Mouse (Mus musculus) MEL (cell line): ENCODE results near the gene Igfl3. TPM values are rescaled to one million over a fixed set of nuclear protein-coding genes. Genes with fewer than 3 reads are reported as not detected.

Source experiments
- DNase-seq: peaks from one replicate; pipeline ENCODE4 v3.0.0; 2011; ENCODE audit warnings: low read depth, low spot score
- H3K27ac ChIP-seq: 2 replicates; pipeline ENCODE4 v1.5.1; 2012; ENCODE audit warnings: low read depth, mild to moderate bottlenecking, control low read depth, low read length, moderate library complexity; ENCODE audit not compliant: control insufficient read depth
- H3K27me3 ChIP-seq, 2 experiments: fragments of 150-350 bp in 1 of 2; sonication (generic) in 1 of 2; 2 replicates each; pipeline ENCODE4 v1.6.1; 2012; ENCODE audit warnings: low read length in 2 of 2, mild to moderate bottlenecking in 2 of 2, improper control_type of control experiment in 1 of 2, moderate library complexity in 1 of 2; ENCODE audit not compliant: insufficient read depth in 2 of 2, control insufficient read depth in 1 of 2
- H3K36me3 ChIP-seq, 2 experiments: 2 replicates each; pipeline ENCODE4 v1.6.1; 2012 to 2014; ENCODE audit warnings: low read length in 2 of 2, improper control_type of control experiment in 1 of 2, inconsistent platforms in 1 of 2, mild to moderate bottlenecking in 1 of 2; ENCODE audit not compliant: insufficient read depth in 2 of 2, control insufficient read depth in 1 of 2
- H3K4me1 ChIP-seq, 2 experiments: fragments of 150-350 bp in 1 of 2; sonication (generic) in 1 of 2; 2 replicates each; pipeline ENCODE4 v1.6.1; 2012; ENCODE audit warnings: low read length in 2 of 2, improper control_type of control experiment in 1 of 2, mild to moderate bottlenecking in 1 of 2; ENCODE audit not compliant: insufficient read depth in 2 of 2, control insufficient read depth in 1 of 2
- H3K4me3 ChIP-seq, 2 experiments: fragments of 150-350 bp in 1 of 2; sonication (generic) in 1 of 2; 2 replicates each; pipeline ENCODE4 v1.5.1; 2012; ENCODE audit warnings: low read depth in 2 of 2, low read length in 2 of 2, mild to moderate bottlenecking in 2 of 2, moderate library complexity in 2 of 2, control low read depth in 1 of 2, improper control_type of control experiment in 1 of 2; ENCODE audit not compliant: control insufficient read depth in 1 of 2, insufficient read depth in 1 of 2
- H3K79me2 ChIP-seq: 2 replicates; pipeline ENCODE4 v1.6.1; 2012; ENCODE audit warnings: mild to moderate bottlenecking, low read length, moderate library complexity; ENCODE audit not compliant: control insufficient read depth, poor library complexity, insufficient read depth
- H3K9ac ChIP-seq: 2 replicates; pipeline ENCODE4 v1.6.1; 2012; ENCODE audit warnings: low read depth, mild to moderate bottlenecking, control low read depth, low read length, moderate library complexity; ENCODE audit not compliant: control insufficient read depth, poor library complexity, severe bottlenecking
- H3K9me3 ChIP-seq: fragments of 150-350 bp; sonication (generic); replicated peaks from 2 replicates; pipeline ENCODE4 v1.6.1; 2012; ENCODE audit warnings: mild to moderate bottlenecking, low read length, improper control_type of control experiment, moderate library complexity; ENCODE audit not compliant: insufficient read depth
- CHD2 ChIP-seq: IDR thresholded peaks from 2 replicates; pipeline ENCODE4 v1.6.1; 2011; ENCODE audit warnings: low read length, improper control_type of control experiment
- CTCF ChIP-seq, 3 experiments: IDR thresholded peaks in 2 of 3; conservative IDR thresholded peaks in 1 of 3; 2 replicates each; pipeline ENCODE4 v1.5.1; 2011 to 2012; ENCODE audit warnings: low read length in 3 of 3, low read depth in 2 of 3, mild to moderate bottlenecking in 2 of 3, improper control_type of control experiment in 1 of 3, inconsistent platforms in 1 of 3, mixed read lengths in 1 of 3, moderate library complexity in 1 of 3; ENCODE audit not compliant: control insufficient read depth in 1 of 3, insufficient read depth in 1 of 3, poor library complexity in 1 of 3, severe bottlenecking in 1 of 3
- E2F4 ChIP-seq: IDR thresholded peaks from 2 replicates; pipeline ENCODE4 v1.6.1; 2011; ENCODE audit warnings: low read depth, low read length, improper control_type of control experiment, borderline replicate concordance
- GABPA ChIP-seq: IDR thresholded peaks from 2 replicates; pipeline ENCODE4 v1.6.1; 2012; ENCODE audit warnings: low read depth, mild to moderate bottlenecking, inconsistent platforms, low read length, improper control_type of control experiment, moderate library complexity
- GATA1 ChIP-seq: IDR thresholded peaks from 2 replicates; pipeline ENCODE4 v1.6.1; 2011; ENCODE audit warnings: low read depth, low read length, improper control_type of control experiment
- KAT2A ChIP-seq: conservative IDR thresholded peaks from 2 replicates; pipeline ENCODE4 v1.6.1; 2012; ENCODE audit warnings: low read depth, low read length, improper control_type of control experiment, inconsistent platforms
- MAX ChIP-seq: IDR thresholded peaks from 2 replicates; pipeline ENCODE4 v1.6.1; 2011; ENCODE audit warnings: low read length, improper control_type of control experiment
- MEF2A ChIP-seq: IDR thresholded peaks from 2 replicates; pipeline ENCODE4 v1.6.1; 2014; ENCODE audit warnings: low read depth, mild to moderate bottlenecking, inconsistent platforms, low read length, improper control_type of control experiment; ENCODE audit not compliant: poor library complexity, insufficient replicate concordance, severe bottlenecking; ENCODE audit errors: extremely low read depth
- NRF1 ChIP-seq: IDR thresholded peaks from 2 replicates; pipeline ENCODE4 v1.6.1; 2014; ENCODE audit warnings: low read depth, mild to moderate bottlenecking, inconsistent platforms, low read length, improper control_type of control experiment, moderate library complexity; ENCODE audit not compliant: poor library complexity, insufficient read depth, severe bottlenecking
- POLR2A ChIP-seq, 2 experiments: IDR thresholded peaks; 2 replicates each; pipeline ENCODE4 v1.6.1; 2011 to 2012; ENCODE audit warnings: low read length in 2 of 2, mild to moderate bottlenecking in 2 of 2, control low read depth in 1 of 2, improper control_type of control experiment in 1 of 2, low read depth in 1 of 2, moderate library complexity in 1 of 2; ENCODE audit not compliant: control insufficient read depth in 1 of 2, insufficient read depth in 1 of 2, poor library complexity in 1 of 2
- RAD21 ChIP-seq: IDR thresholded peaks from 2 replicates; pipeline ENCODE4 v1.6.1; 2011; ENCODE audit warnings: mild to moderate bottlenecking, low read depth, low read length, improper control_type of control experiment
- TAL1 ChIP-seq: IDR thresholded peaks from 2 replicates; pipeline ENCODE4 v1.6.1; 2012; ENCODE audit warnings: mild to moderate bottlenecking, inconsistent platforms, low read length, moderate library complexity, mixed read lengths
- TBP ChIP-seq: IDR thresholded peaks from 2 replicates; pipeline ENCODE4 v1.8.0; 2011; ENCODE audit warnings: low read depth, low read length, improper control_type of control experiment
- TCF12 ChIP-seq: IDR thresholded peaks from 2 replicates; pipeline ENCODE4 v1.6.1; 2014; ENCODE audit warnings: low read depth, mild to moderate bottlenecking, inconsistent platforms, low read length, improper control_type of control experiment, moderate library complexity
- USF1 ChIP-seq: IDR thresholded peaks from 2 replicates; pipeline ENCODE4 v1.6.1; 2014; ENCODE audit warnings: low read depth, mild to moderate bottlenecking, inconsistent platforms, low read length, improper control_type of control experiment, moderate library complexity
- ZMIZ1 ChIP-seq: IDR thresholded peaks from 2 replicates; pipeline ENCODE4 v1.6.1; 2012; ENCODE audit warnings: low read depth, mild to moderate bottlenecking, inconsistent platforms, low read length, improper control_type of control experiment, moderate library complexity
- polyA plus RNA-seq, 2 experiments: library from polyadenylated mRNA; stranded (reverse) in 1 of 2; unstranded in 1 of 2; fragments of >175 nt in 1 of 2; fragments of >200 nt in 1 of 2; gene quantifications; 2 replicates each; pipeline versions ENCODE4 v1.2.1 to v1.2.4; 2012; ENCODE audit warnings: low replicate concordance in 2 of 2, low read depth in 1 of 2; ENCODE audit not compliant: insufficient read length in 2 of 2, insufficient read depth in 1 of 2, missing spikeins in 1 of 2
- total RNA-seq: library from RNA; depleted of rRNA; stranded (reverse); fragments of 300-350 nt; gene quantifications from 2 replicates; pipeline ENCODE4 v1.2.3, GENCODE M21; 2012; rRNA removed

Igfl3 gene
- total RNA-seq (not detected in 2 replicates), polyA plus RNA-seq (not detected)

- Histone ChIP-seq H3K4me1 (no peaks in the 10 kb centered on the region), H3K9me3 (no peaks in the 10 kb centered on the region), H3K4me3 (no peak within 1 kb of the TSS), H3K79me2 (no peaks in the 10 kb centered on the region), H3K27ac (no peak within 1 kb of the TSS), H3K36me3 (no peaks in the 10 kb centered on the region), H3K9ac (no peak within 1 kb of the TSS), H3K27me3 (no peaks in the 10 kb centered on the region)
- DNase-seq, result no peak
- no peak for TF ChIP-seq NRF1
- TF ChIP-seq E2F4, result no peak
Observed at GRCm38 (mm10) chr7:18176194-18176593, at the start of gene Igfl3. Igfl3 (plus strand) TSS chr7:18176494.

- H3K9me3 ChIP-seq, result no peaks in the 10 kb centered on the region
- no peak overlapping the region for H3K4me3 ChIP-seq
- no peak overlapping the region for H3K27ac ChIP-seq
- TF ChIP-seq MAX, result no peak
- TF ChIP-seq GATA1, result 0 out of 2 replicates have a peak, but pooled peaks have one; percentile 34
- TF ChIP-seq E2F4, result no peak
- no peak for TF ChIP-seq TAL1
- peak in 2 of 3 experiments; percentile 12 to 33; a peak in 1 of 6 replicates for TF ChIP-seq CTCF (IDR thresholded peaks at IDR 0.05 in 2 of 3, conservative IDR thresholded peaks at IDR 0.05 in 1 of 3; ENCODE audit: control insufficient read depth in 1 of 3, insufficient read depth in 1 of 3, low read depth in 2 of 3, low read length in 3 of 3, poor library complexity in 1 of 3, severe bottlenecking in 1 of 3)
- no peak for TF ChIP-seq POLR2A (IDR thresholded peaks at IDR 0.05; ENCODE audit: control insufficient read depth in 1 of 2, insufficient read depth in 1 of 2, low read depth in 1 of 2, low read length in 2 of 2, poor library complexity in 1 of 2)
- peak; percentile 35 for TF ChIP-seq RAD21
- no peak for TF ChIP-seq MEF2A
- no peak for TF ChIP-seq GABPA
- TF ChIP-seq KAT2A, result no peak
- no peak for TF ChIP-seq TCF12
- no peak overlapping the region for H3K9ac ChIP-seq
- H3K27me3 ChIP-seq, result no peaks in the 10 kb centered on the region
- no peaks in the 10 kb centered on the region for H3K36me3 ChIP-seq
- no peaks in the 10 kb centered on the region for H3K79me2 ChIP-seq
- no peaks in the 10 kb centered on the region for H3K4me1 ChIP-seq
- DNase-seq, result peak; percentile 4
Observed at GRCm38 (mm10) chr7:18210938-18211337, 34.6 kb downstream of the Igfl3 start.

- no peak overlapping the region for H3K27ac ChIP-seq
- H3K4me1 ChIP-seq, result no peaks in the 10 kb centered on the region
- no peak overlapping the region for H3K4me3 ChIP-seq
- TF ChIP-seq CHD2, result no peak
- no peak for TF ChIP-seq TBP
- TF ChIP-seq USF1, result no peak
- TF ChIP-seq ZMIZ1, result no peak
- H3K27me3 ChIP-seq, result no peaks in the 10 kb centered on the region
- no peaks in the 10 kb centered on the region for H3K79me2 ChIP-seq
- no peak for DNase-seq
- H3K9ac ChIP-seq, result no peak overlapping the region
- no peaks in the 10 kb centered on the region for H3K9me3 ChIP-seq
- no peaks in the 10 kb centered on the region for H3K36me3 ChIP-seq
Observed at GRCm38 (mm10) chr7:18214699-18215098, 38.4 kb downstream of the Igfl3 start.

Other genes starting within 250 kb of the Igfl3 start
- gene Ceacam11, start 204.4 kb upstream of the Igfl3 start, total RNA-seq, result not detected in 2 replicates
- gene Ceacam11, start 204.4 kb upstream of the Igfl3 start, polyA plus RNA-seq, result not detected
- not detected in 2 replicates for gene Ceacam13, start 166.6 kb upstream of the Igfl3 start, total RNA-seq
- not detected for gene Ceacam13, start 166.6 kb upstream of the Igfl3 start, polyA plus RNA-seq
- gene Ceacam12, start 110.6 kb upstream of the Igfl3 start, total RNA-seq, result not detected in 2 replicates
- gene Ceacam12, start 110.6 kb upstream of the Igfl3 start, polyA plus RNA-seq, result not detected
- gene Mill1, start 68.9 kb downstream of the Igfl3 start, total RNA-seq, result not detected in 2 replicates
- gene Mill1, start 68.9 kb downstream of the Igfl3 start, polyA plus RNA-seq, result not detected
- gene Psg18, start 178.5 kb downstream of the Igfl3 start, total RNA-seq, result not detected in 2 replicates
- gene Psg18, start 178.5 kb downstream of the Igfl3 start, polyA plus RNA-seq, result not detected